Mouse (Mus musculus): ENCODE results near the gene Foxp4.

DNA sequence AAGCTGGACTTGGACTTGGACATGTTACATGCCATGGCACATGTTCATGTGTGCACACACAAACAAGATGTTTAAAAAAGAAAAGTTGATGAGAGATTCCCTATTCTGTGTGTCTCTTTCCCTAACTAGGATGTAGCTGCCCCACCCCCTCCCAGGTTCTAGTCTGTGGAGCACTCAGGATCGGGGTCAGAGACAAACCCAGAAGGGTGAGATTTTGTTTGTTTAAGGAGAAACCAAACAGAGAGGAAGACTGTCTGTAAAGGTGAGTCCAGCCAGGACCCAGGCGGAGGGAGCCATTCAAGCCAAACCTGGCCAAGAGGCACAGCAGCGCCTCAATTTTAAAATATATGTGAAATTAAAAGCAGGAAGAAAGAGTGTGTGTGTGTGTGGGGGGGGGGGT is 7.2 kb downstream of the Foxp4 start:
- TF ChIP-seq GATA1 (IDR thresholded peaks at IDR 0.05; ENCODE audit: borderline replicate concordance, low read length) (no peak), CTCF (IDR thresholded peaks at IDR 0.05; ENCODE audit: low read depth, low read length) (no peak), POLR2AphosphoS5 (IDR thresholded peaks at IDR 0.05; ENCODE audit: insufficient replicate concordance, low read depth, low read length) (no peak), TAL1 (conservative IDR thresholded peaks at IDR 0.05; ENCODE audit: low read depth, low read length) (no peak), GATA2 (IDR thresholded peaks at IDR 0.05; ENCODE audit: borderline replicate concordance, low read depth, low read length) (no peak)
